Mouse (Mus musculus): ENCODE results near the gene Zscan20. TPM values are rescaled to one million over a fixed set of nuclear protein-coding genes. Genes with fewer than 3 reads are reported as not detected.

Gene Zscan20
- polyA plus RNA-seq, 1 experiment from 2014 or later = 5.2 TPM

DNA sequence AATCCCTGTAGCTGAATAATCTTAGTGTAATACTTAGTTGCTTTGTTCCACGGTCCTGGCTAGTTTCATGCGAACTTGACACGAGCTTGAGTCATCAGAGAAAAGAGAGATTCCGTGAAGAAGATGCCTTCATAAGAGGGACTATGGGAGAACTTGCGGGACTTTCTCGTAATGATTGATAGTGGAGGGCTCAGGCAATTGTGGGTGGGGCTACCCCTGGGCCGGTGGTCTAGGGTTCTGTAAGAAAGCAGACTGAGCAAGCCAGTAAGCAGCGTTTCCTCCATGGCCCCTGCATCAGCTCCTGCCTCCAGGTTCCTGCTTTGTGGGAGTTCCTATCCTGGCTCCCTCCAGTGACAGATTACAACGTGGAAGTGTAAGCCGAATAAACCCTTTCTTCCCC is 808 bp upstream of the Zscan20 start:
- Histone ChIP-seq H3K9ac (no peak overlapping the region), H3K4me3 (peak overlapping the region; percentile 61; the same call in 1 of the 2 replicates), H3K9me3 (no peaks in the 10 kb centered on the region), H3K36me3 (no peaks in the 10 kb centered on the region), H3K27ac (no peak overlapping the region), H3K4me2 (replicated peaks) (peak overlapping the region; percentile 73), H3K27me3 (no peaks in the 10 kb centered on the region), H3K4me1 (peaks cover 11% of the 10 kb centered on the region)
- 27% methylated on average over 10 of the region's 10 CpGs for WGBS
- no peak for ATAC-seq (ENCODE audit: low FRiP score, low read depth)

DNA sequence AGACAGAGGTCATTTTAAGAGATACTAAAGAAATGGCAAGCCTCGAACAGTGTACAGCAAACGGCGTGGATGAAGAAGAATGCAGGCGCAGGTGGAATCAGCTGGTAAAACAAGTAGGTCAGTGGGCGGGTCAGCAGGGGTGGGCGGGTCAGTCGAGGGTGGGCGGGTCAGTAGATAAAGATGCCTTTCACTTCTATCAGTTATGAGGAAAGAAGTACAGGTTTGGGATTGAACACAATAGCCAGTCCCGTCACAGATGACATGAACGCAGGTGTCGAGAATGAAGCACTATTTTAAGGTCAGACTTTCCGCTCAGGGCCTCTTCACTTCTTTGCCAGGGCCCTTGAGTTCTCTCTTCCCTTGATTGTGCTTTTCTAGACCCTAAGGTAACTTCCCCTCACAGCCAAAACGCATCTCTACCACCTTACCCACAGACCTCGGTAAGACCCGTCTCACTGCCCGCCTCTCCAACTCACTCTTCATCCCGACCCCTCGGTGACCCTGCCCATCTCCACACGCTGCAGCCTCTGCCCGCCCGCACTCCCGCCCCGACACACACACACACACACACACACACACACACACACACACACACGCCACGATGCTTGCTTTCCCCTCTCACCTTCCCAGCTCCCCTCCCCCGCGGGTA is 498 bp downstream of the Zscan20 start:
- Histone ChIP-seq H3K36me3 (peaks cover 4% of the 10 kb centered on the region), H3K27ac (no peak overlapping the region), H3K9me3 (no peaks in the 10 kb centered on the region), H3K4me1 (peaks cover 11% of the 10 kb centered on the region), H3K9ac (peak overlapping the region; percentile 71), H3K27me3 (no peaks in the 10 kb centered on the region), H3K4me2 (replicated peaks) (peak overlapping the region; percentile 73), H3K4me3 (peak overlapping the region; percentile 61)
- 12% methylated on average over 27 of the region's 27 CpGs for WGBS
- no peak for ATAC-seq (ENCODE audit: low FRiP score, low read depth)

DNA sequence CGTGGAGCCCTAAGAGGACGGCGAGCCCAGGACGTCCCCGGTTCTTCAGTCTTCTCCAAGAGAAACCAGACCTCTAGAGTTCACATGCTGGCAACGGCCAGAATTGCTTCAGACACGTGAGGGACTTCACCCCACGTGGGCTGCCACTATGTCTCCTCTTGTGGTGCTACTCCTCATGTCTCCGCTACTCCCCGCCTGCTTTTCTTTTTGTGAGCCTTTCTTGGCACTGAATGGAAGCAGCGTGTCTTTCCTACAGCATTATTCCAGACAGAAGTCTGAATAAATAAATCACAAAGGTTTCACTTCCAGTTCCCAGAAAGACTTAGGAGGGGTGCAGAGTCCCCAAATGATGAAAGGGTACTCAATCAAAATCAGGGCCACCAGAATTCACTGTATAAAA is 2.2 kb downstream of the Zscan20 start:
- H3K36me3 ChIP-seq = peaks cover 21% of the 10 kb centered on the region
- no peak overlapping the region for H3K4me2 ChIP-seq (replicated peaks)
- H3K4me1 ChIP-seq = peaks cover 9% of the 10 kb centered on the region
- no peaks in the 10 kb centered on the region for H3K27me3 ChIP-seq
- no peak overlapping the region for H3K9ac ChIP-seq
- H3K4me3 ChIP-seq = no peak overlapping the region
- no peak for ATAC-seq (ENCODE audit: low FRiP score, low read depth)
- 89% methylated on average over 11 of the region's 11 CpGs for WGBS
- no peaks in the 10 kb centered on the region for H3K9me3 ChIP-seq
- no peak overlapping the region for H3K27ac ChIP-seq

DNA sequence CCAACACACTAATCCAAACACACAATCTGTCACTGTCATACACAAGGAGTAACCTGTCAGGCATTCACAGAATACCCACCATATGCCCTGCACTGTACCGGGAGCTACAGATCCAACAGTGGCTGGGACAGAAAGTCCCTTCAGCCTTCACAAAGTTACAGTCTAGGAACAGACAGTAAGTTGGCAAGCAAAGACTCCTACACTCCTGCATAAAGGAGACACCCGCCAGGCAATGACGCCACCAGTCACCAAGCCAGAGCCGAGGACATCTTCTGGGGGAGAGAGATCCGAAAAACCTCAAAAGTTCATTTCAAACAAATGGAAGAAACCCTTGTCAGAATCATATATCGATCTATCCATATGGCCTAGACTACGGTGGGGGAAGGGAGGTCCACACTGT is 3.3 kb downstream of the Zscan20 start:
- Histone ChIP-seq H3K9me3 (no peaks in the 10 kb centered on the region), H3K4me2 (replicated peaks) (no peak overlapping the region), H3K27me3 (no peaks in the 10 kb centered on the region), H3K36me3 (peaks cover 31% of the 10 kb centered on the region), H3K27ac (no peak overlapping the region), H3K4me3 (no peak overlapping the region), H3K4me1 (peaks cover 9% of the 10 kb centered on the region), H3K9ac (no peak overlapping the region)
- no peak for ATAC-seq (ENCODE audit: low FRiP score, low read depth)
- WGBS = 95% methylated on average over 7 of the region's 7 CpGs

DNA sequence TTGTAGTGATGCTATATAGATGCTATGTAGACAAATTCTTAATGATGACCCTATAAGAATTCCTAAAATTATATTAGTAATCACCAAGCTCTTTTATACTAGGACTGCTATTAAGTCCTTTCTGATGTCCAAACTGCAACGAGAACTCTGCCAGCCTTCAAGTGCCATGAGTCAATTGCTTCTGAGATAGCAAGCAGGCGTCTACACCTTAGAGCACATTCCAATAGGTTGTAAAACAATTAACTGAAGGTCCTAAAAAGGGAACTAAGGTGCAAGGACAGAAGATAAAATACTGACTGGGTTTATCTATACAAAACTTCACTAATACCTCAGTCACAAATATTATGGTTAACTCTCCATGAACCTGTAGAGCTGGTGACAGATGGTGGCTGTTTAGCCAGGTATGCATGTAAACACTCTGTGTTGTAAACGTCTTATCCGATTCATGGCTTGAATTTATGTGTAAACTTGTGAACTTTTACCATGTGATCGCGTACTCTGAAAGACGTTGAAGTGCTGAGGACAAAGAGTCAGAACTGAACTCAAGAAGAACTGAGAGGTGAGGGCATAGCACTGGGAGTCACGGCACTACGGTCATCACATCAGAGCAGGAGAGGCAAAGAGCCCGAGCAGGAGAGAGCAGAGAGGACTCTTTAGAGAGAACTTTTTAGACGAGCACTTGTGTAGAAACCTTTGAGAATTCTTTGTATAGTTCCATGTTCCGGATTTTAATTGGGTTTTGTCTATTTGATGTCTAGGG is 11.9 kb downstream of the Zscan20 start:
- Histone ChIP-seq H3K4me2 (replicated peaks) (no peak overlapping the region), H3K4me3 (no peak overlapping the region), H3K9me3 (no peaks in the 10 kb centered on the region), H3K27ac (no peak overlapping the region), H3K27me3 (no peaks in the 10 kb centered on the region), H3K9ac (no peak overlapping the region), H3K4me1 (no peaks in the 10 kb centered on the region), H3K36me3 (peaks cover 32% of the 10 kb centered on the region)
- no peak for ATAC-seq (ENCODE audit: low FRiP score, low read depth)
- 43% methylated on average over 12 of the region's 12 CpGs for WGBS

DNA sequence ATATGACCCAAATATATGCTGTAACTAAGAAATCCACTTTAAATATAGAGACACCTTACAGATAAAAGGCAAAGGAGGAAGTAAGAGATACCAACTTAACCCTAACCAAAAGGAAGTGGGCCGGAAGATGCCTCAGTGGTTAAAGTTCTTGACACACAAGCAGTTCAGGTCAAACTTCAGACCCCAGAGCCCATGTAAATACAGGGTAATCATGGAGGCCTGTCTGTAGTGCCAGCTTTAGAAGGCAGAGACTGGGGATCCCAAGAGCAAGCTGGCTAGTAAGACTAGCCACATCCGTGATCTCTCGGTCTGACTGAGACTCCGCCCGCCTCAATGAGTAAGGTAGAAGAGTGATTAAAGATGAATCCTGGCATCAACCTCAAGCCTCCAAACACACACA is 15.8 kb downstream of the Zscan20 start:
- no peak overlapping the region for H3K9ac ChIP-seq
- no peaks in the 10 kb centered on the region for H3K27me3 ChIP-seq
- WGBS = 90% methylated on average over 5 of the region's 5 CpGs
- no peaks in the 10 kb centered on the region for H3K4me1 ChIP-seq
- H3K4me3 ChIP-seq = no peak overlapping the region
- H3K27ac ChIP-seq = no peak overlapping the region
- no peaks in the 10 kb centered on the region for H3K9me3 ChIP-seq
- H3K4me2 ChIP-seq (replicated peaks) = no peak overlapping the region
- ATAC-seq (ENCODE audit: low FRiP score, low read depth) = no peak
- peaks cover 37% of the 10 kb centered on the region for H3K36me3 ChIP-seq

DNA sequence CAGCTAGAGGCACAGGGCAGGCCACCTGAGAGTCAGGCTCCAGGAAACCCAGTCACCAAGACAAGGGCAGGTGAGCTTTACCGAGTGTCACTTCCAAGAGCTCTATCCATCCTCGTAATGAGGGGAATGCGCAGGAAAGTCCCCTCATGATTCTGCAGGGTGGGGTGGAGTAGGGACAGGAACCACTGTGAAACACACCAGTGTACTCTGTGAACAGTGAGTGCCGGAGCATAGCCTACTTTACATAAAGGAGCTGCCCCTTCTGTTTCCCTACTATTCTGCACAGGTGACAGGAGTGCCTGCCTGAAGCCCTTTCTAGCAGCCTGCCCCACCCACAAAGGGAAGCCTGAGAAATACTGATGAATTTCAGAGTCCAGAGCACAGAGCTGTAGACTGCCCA is 16.6 kb downstream of the Zscan20 start:
- 88% methylated on average over 4 of the region's 4 CpGs for WGBS
- peaks cover 44% of the 10 kb centered on the region for H3K36me3 ChIP-seq
- no peak overlapping the region for H3K9ac ChIP-seq
- H3K9me3 ChIP-seq = no peaks in the 10 kb centered on the region
- H3K4me3 ChIP-seq = no peak overlapping the region
- no peak overlapping the region for H3K4me2 ChIP-seq (replicated peaks)
- H3K27me3 ChIP-seq = no peaks in the 10 kb centered on the region
- no peak for ATAC-seq (ENCODE audit: low FRiP score, low read depth)
- H3K27ac ChIP-seq = no peak overlapping the region
- no peaks in the 10 kb centered on the region for H3K4me1 ChIP-seq

DNA sequence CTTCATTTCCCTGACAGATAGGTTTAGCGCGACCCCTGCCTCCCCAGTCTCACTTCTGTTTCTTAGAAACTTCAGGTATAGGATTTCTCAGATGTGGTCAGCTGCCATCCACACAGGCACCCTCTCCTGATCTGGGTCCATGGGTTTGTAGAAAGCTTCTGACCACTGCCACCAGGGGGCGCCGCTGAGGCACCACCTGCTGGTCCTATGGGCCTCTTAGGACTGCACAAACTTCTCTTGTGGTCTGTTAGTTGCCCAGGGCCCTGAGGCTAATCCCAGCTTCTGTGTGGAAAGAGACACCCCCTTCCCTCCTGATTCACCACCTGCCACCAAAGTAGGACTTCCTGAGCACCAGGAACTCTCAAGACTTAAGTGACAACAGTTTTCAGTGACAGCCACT is 30.7 kb downstream of the Zscan20 start:
- 57% methylated on average over 4 of the region's 4 CpGs for WGBS
- Histone ChIP-seq H3K36me3 (peaks cover 71% of the 10 kb centered on the region), H3K9ac (no peak overlapping the region), H3K9me3 (peaks cover 58% of the 10 kb centered on the region), H3K27me3 (no peaks in the 10 kb centered on the region), H3K4me2 (replicated peaks) (no peak overlapping the region), H3K27ac (no peak overlapping the region), H3K4me3 (no peak overlapping the region), H3K4me1 (no peaks in the 10 kb centered on the region)
- no peak for ATAC-seq (ENCODE audit: low FRiP score, low read depth)

DNA sequence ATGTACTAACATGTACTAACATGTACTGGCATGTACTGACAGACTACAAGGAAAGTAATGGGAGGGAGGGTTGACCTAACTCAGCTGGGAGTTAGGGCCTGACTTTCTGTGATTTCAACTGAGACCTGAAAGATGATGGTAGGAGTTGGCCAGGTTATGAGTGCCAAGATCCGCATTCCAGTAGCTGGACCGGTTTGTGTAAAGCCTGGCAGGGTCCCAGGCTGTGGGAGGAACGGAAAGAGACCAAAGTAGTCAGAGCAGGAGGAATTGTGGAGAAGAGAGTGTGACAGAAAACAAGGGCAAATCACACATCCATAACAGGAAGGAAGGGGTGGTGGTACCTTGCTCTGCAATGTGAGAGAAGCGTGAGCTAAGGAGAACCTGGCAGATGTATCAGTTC is 34.1 kb downstream of the Zscan20 start:
- Histone ChIP-seq H3K27me3 (no peaks in the 10 kb centered on the region), H3K9me3 (peaks cover 24% of the 10 kb centered on the region), H3K9ac (no peak overlapping the region), H3K4me2 (replicated peaks) (no peak overlapping the region), H3K4me1 (no peaks in the 10 kb centered on the region), H3K27ac (no peak overlapping the region), H3K36me3 (peaks cover 38% of the 10 kb centered on the region), H3K4me3 (no peak overlapping the region)
- no peak for ATAC-seq (ENCODE audit: low FRiP score, low read depth)
- 88% methylated on average over 4 of the region's 4 CpGs for WGBS

DNA sequence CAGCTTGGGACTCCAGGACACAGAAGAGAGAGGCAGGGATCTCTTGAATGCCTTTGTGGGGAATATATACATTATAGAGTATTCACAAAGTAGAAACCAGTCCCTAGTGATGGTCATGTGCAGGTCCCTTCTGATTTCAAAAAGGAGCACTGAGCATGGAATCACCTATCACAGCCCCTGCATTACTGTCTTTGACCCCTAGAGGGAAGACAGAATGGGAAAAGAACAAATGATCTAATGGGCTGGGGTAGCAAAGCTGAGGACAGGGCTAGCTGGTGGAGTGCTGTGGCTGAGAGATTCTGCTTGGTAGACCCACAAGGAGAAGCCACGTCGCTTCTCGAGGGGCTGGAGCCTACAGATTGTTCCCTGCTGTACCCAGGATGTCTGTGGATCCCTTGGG is 49.6 kb downstream of the Zscan20 start:
- Histone ChIP-seq H3K9me3 (no peaks in the 10 kb centered on the region), H3K36me3 (no peaks in the 10 kb centered on the region), H3K4me1 (no peaks in the 10 kb centered on the region), H3K4me3 (no peak overlapping the region), H3K9ac (no peak overlapping the region), H3K27me3 (no peaks in the 10 kb centered on the region), H3K27ac (no peak overlapping the region), H3K4me2 (replicated peaks) (no peak overlapping the region)
- no peak for ATAC-seq (ENCODE audit: low FRiP score, low read depth)
- 83% methylated on average over 3 of the region's 3 CpGs for WGBS

DNA sequence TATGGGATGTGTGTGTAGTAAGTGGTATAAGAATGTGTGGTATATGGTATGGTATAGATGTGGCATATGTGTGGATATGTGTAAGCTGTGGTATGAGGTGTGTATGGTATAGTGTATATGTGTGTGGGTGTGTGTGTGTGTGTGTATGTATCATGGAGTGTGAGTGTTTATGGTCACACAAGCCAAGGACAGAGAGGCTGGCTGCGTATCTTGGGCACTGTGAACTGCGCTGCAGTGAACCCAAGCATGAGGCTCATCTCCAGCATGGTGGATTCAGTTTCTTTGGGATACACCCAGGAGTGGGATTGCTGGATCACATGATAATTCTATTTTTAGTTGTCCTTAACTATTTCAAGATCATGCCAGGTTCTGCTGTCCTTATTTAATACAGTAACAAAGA is 55.7 kb downstream of the Zscan20 start:
- ATAC-seq (ENCODE audit: low FRiP score, low read depth) = no peak
- 96% methylated on average over 2 of the region's 2 CpGs for WGBS
- H3K9ac ChIP-seq = no peak overlapping the region
- no peak overlapping the region for H3K4me3 ChIP-seq
- H3K4me2 ChIP-seq (replicated peaks) = no peak overlapping the region
- no peaks in the 10 kb centered on the region for H3K36me3 ChIP-seq
- no peaks in the 10 kb centered on the region for H3K9me3 ChIP-seq
- H3K27me3 ChIP-seq = no peaks in the 10 kb centered on the region
- H3K27ac ChIP-seq = no peak overlapping the region
- no peaks in the 10 kb centered on the region for H3K4me1 ChIP-seq

DNA sequence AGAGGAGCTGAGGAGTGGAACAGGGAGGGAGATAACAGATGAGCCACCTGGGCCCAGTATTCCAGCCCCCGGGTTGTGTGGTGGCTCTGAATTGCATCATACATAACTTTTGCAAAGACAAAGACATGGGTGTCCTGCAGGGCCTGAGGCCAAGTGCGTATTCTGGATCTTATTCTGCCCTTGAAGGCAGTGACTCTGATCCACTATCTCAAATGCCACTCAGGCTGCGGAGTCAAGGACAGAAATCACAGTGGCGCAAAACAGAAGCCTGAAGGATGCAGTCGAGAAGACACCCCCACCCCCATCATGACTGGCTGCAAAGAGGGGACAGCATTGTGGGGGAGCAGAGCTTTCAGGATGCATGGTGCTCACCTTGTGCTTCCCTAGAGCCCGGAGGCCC is 59.1 kb downstream of the Zscan20 start:
- WGBS = 83% methylated on average over 6 of the region's 6 CpGs

More for the DNA sequence above, 59.1 kb downstream of the Zscan20 start:
- Histone ChIP-seq H3K4me2 (replicated peaks) (no peak overlapping the region), H3K4me1 (no peaks in the 10 kb centered on the region), H3K9me3 (no peaks in the 10 kb centered on the region), H3K27me3 (no peaks in the 10 kb centered on the region), H3K9ac (no peak overlapping the region), H3K36me3 (no peaks in the 10 kb centered on the region), H3K4me3 (no peak overlapping the region), H3K27ac (no peak overlapping the region)
- ATAC-seq (ENCODE audit: low FRiP score, low read depth) = no peak
